8 mouse cellular contexts compared by ENCODE assay signal in the genomic region with DNA sequence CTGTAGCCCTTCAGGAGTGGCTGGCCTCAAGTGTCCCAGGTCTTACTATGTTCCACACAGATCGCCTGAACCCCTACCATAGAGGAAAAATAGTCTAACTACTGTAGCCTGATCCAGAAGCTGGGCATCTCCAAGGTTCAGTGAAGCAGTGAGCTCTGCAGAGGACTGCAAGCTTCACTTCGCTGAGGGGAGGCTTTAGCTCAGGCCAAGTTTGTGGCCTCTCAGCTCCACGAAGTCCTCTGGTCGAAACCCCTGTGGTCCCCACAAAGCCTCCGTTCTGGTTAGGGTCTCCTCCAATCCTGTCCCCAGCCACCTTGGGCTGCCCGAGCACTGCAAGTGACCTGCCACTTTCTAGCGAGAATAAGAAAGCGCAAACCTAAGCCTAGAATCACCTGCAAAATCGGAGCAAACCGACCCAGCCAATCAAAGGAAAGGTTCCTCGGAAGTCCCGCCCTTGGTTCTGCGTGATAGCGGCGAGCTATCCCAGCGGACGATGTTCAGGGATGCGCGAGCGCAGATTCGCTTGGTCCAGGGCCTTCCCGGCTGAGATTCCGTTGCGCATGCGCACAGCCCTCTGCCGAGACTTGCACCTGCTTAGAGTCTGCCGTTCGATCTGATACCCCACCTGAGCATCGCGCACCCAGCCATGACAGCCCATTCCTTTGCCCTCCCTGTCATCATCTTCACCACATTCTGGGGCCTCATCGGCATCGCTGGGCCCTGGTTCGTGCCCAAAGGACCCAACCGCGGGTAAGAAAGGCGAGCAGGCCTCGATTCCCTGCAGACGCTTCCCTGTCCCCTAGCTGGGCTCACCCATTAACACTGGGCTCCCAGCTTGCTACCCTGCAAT. TPM values are rescaled to one million over a fixed set of nuclear protein-coding genes. Genes with fewer than 3 reads are reported as not detected.
A peak's percentile ranks its signal among the peaks of the same experiment; 100 is the strongest.
DNase-seq lines count a peak whose midpoint lies in the region; ATAC-seq lines count a peak whose summit lies in the region.

A gene (plus strand): TSS at position 511 of the 850 bp plus-strand sequence.

- H3K27ac ChIP-seq in liver, embryonic 15.5 days (replicated peaks), result no peak within 1 kb of the TSS

- H3K4me3 ChIP-seq in liver, embryonic 15.5 days (replicated peaks), result peak within 1 kb of the TSS; percentile 20; the same call in 1 of the 2 replicates

- peak within 1 kb of the TSS; percentile 50 for H3K4me2 ChIP-seq in liver, embryonic 15.5 days

- 16% methylated on average over 38 of the region's 38 CpGs for whole genome bisulfite sequencing in liver, embryonic 15.5 days (ENCODE audit: insufficient replicate concordance)

- DNase-seq in MN1 (ENCODE audit: low spot score), result peak; percentile 92
- DNase-seq in cerebellum, adult 8-10 months, result peak; percentile 93
- DNase-seq in frontal cortex, adult 2 months (ENCODE audit: extremely low spot score in 1 of 2, low spot score in 1 of 2), result peak; percentile 84 to 94
- DNase-seq in heart, postnatal 4 days, result peak; percentile 81
- DNase-seq in layer of hippocampus, adult 18-20 months (ENCODE audit: low spot score in 2 of 2), result peak; percentile 89 to 93
- DNase-seq in ovary, adult 18-20 months (ENCODE audit: low spot score), result peak; percentile 81
- peak; percentile 75 for DNase-seq in urinary bladder, postnatal 25 days (ENCODE audit: low spot score)

- no peak for ATAC-seq in liver, embryonic 15.5 days (ENCODE audit: insufficient read depth)

- no peaks in the 10 kb centered on the region for H3K9me3 ChIP-seq in liver, embryonic 15.5 days (replicated peaks)

- no peak within 1 kb of the TSS for H3K9ac ChIP-seq in liver, embryonic 15.5 days

- H3K27me3 ChIP-seq in liver, embryonic 15.5 days, result 0 out of 2 replicates have a peak, but pooled peaks cover 6% of the 10 kb centered on the region

- no peaks in the 10 kb centered on the region for H3K36me3 ChIP-seq in liver, embryonic 15.5 days (replicated peaks)

- H3K4me1 ChIP-seq in liver, embryonic 15.5 days (replicated peaks), result 0 out of 2 replicates have a peak, but pooled peaks cover 4% of the 10 kb centered on the region

RNA-seq across cellular contexts. Expression of the gene that starts here (rescaled TPM):
- polyA plus RNA-seq in frontal cortex, adult 2 months (2012; rRNA removed), result 448 and 479 TPM in 2 replicates
- total RNA-seq in heart, postnatal 4 days (2021), result 10 to 100 TPM; 14.0 to 16.4 TPM
- total RNA-seq in layer of hippocampus, adult 18-20 months (2021), result 100 to 1,000 TPM; 440 to 446 TPM
- polyA plus RNA-seq in liver, embryonic 15.5 days (2015; fragmentation: Nextera tagmentation; extraction: Ambion mirVana), result 1.2 and 1.3 TPM in 2 replicates

Comparison
In these comparisons a context has a peak if more than half of its experiments do, and no peak if none do; other contexts are left out.
1. RNA of the gene that starts here (total RNA-seq): 440 to 446 TPM in layer of hippocampus, adult 18-20 months; 14.0 to 16.4 TPM in heart, postnatal 4 days; every median in the first group is over 10 times any median in the second.
2. RNA of the gene that starts here (polyA plus RNA-seq): 448 to 479 TPM in frontal cortex, adult 2 months; 1.2 to 1.3 TPM in liver, embryonic 15.5 days; every median in the first group is over 100 times any median in the second.
3. Peak in every context shown above with its lines, with median percentiles within 50 percentile points of each other: DNase-seq.